In the genomic region with DNA sequence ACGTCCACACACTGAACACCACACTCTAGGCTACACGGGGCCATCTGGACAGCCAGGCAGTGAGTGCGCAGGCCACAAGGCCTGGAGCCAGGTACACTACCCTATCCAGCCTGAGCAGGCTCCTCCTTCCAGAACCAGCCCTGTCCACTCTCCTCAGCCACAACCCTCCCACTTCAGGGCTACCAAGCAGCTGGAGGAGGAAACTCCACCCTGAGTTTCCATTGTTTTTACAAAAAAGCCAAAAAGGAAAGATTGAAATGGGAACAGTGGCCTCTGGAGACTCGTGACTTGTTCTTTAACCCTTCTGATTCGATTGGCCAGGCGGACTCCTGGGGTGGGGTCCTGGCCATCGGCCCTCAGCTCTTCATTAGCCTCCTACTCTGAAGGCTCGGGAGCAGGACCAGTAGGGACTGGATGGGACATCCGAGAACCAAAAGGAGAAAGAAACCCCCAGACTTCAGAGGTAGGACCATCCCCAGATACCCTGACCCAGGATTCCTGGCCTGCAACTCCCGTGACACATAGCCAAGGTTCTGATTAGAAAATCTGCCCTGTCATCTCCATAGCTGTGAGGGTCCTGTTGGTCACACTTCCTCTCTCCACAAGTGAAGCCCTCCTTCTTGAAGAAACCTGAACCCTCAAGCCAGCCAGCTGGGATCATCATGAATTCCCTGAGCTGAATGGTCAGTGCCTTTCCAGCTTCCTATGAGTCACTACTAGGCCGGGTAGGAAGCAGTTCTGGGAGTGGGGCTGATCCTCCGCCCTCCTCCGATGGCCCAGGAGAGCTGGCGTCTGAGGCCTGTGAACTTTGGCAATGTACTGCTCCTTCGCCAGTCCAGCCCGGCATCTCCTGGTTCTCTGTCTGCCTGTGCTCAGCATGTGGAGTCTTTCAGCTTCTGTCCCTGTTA, we compare ENCODE assay signal across 9 mouse cellular contexts.
DNase-seq lines count a peak whose midpoint lies in the region; ATAC-seq and TF ChIP-seq lines count a peak whose summit lies in the region.
"Had no signal": no experiment of that assay in that cellular context is flagged by ENCODE, and none has a peak within 500 bp of the region (broad histone marks: within the 10 kb centered on the region; RNA-seq: fewer than 3 reads in every experiment).

No protein-coding gene starts in this region.

- peak; percentile 47 to 69 for DNase-seq in adrenal gland, adult (ENCODE audit: inconsistent age in 2 of 2, low spot score in 1 of 2)
- DNase-seq in adrenal gland, postnatal 4 days (ENCODE audit: low spot score in 2 of 2), result no peak
- peak; percentile 76 to 78 for DNase-seq in cerebellum, postnatal 14 days
- DNase-seq in lung, postnatal 0 days (ENCODE audit: low spot score), result peak; percentile 53
- DNase-seq in yolk sac, embryonic 10.5 days (ENCODE audit: low spot score), result no peak
- DNase-seq in left cerebral cortex, adult 11 months (ENCODE audit: low spot score), result no peak
- DNase-seq in left cerebral cortex, adult 8-10 months (ENCODE audit: low spot score in 2 of 2), result no peak

- ATAC-seq in heart, embryonic 15.5 days (replicated peaks; ENCODE audit: insufficient number of reproducible peaks, insufficient read depth, low FRiP score, low read depth), result peak; percentile 78
- ATAC-seq in lung, postnatal 0 days, result peak; percentile 84

- no peaks in the 10 kb centered on the region for H3K36me3 ChIP-seq in heart, embryonic 15.5 days
- H3K36me3 ChIP-seq in lung, postnatal 0 days (ENCODE audit: insufficient read depth, low read length), result no peaks in the 10 kb centered on the region
- H3K36me3 ChIP-seq: midbrain, embryonic 12.5 days had no signal

- no peak overlapping the region for H3K4me3 ChIP-seq in heart, embryonic 15.5 days
- H3K4me3 ChIP-seq in lung, postnatal 0 days (ENCODE audit: low read depth, low read length), result no peak overlapping the region
- H3K4me3 ChIP-seq: midbrain, embryonic 12.5 days had no signal

- peak overlapping the region; percentile 31 for H3K27ac ChIP-seq in heart, embryonic 15.5 days
- peak overlapping the region; percentile 20; the same call in 1 of the 2 replicates for H3K27ac ChIP-seq in lung, postnatal 0 days (ENCODE audit: low read length)
- H3K27ac ChIP-seq: midbrain, embryonic 12.5 days had no signal

- H3K4me1 ChIP-seq in heart, embryonic 15.5 days (replicated peaks), result no peaks in the 10 kb centered on the region
- no peaks in the 10 kb centered on the region for H3K4me1 ChIP-seq in lung, postnatal 0 days (ENCODE audit: insufficient read depth, low read depth, low read length)
- H3K4me1 ChIP-seq: midbrain, embryonic 12.5 days had no signal

- H3K9me3 ChIP-seq in heart, embryonic 15.5 days (replicated peaks), result 0 out of 2 replicates have a peak, but pooled peaks cover 3% of the 10 kb centered on the region
- H3K9me3 ChIP-seq in lung, postnatal 0 days (ENCODE audit: low read length), result no peaks in the 10 kb centered on the region
- H3K9me3 ChIP-seq: midbrain, embryonic 12.5 days had no signal

- 66% methylated on average over 16 of the region's 16 CpGs for WGBS in heart, embryonic 15.5 days
- 71% methylated on average over 16 of the region's 16 CpGs for WGBS in lung, postnatal 0 days

- TF ChIP-seq CTCF in lung, postnatal 0 days (IDR thresholded peaks at IDR 0.05), result no peak

- 0 out of 2 replicates have a peak overlapping the region, but pooled peaks have one; percentile 6 for H3K4me2 ChIP-seq in heart, embryonic 15.5 days
- H3K4me2 ChIP-seq in lung, postnatal 0 days (replicated peaks; ENCODE audit: low read depth, low read length), result no peak overlapping the region
- H3K4me2 ChIP-seq: midbrain, embryonic 12.5 days had no signal

- TF ChIP-seq EP300 in lung, postnatal 0 days (IDR thresholded peaks at IDR 0.05), result 0 out of 2 replicates have a peak, but pooled peaks have one; percentile 16

- no peak overlapping the region for H3K9ac ChIP-seq in heart, embryonic 15.5 days
- H3K9ac ChIP-seq in lung, postnatal 0 days (replicated peaks; ENCODE audit: low read depth), result no peak overlapping the region
- H3K9ac ChIP-seq: midbrain, embryonic 12.5 days had no signal

- H3K27me3 ChIP-seq in heart, embryonic 15.5 days, result no peaks in the 10 kb centered on the region
- H3K27me3 ChIP-seq in lung, postnatal 0 days (replicated peaks; ENCODE audit: insufficient read depth, low read length), result no peaks in the 10 kb centered on the region
- H3K27me3 ChIP-seq: midbrain, embryonic 12.5 days had no signal

Comparison
In these comparisons a context has a peak if more than half of its experiments do, and no peak if none do; other contexts are left out.
1. DNase-seq: peak in adrenal gland, adult (2 of 2), cerebellum, postnatal 14 days (2 of 2) and lung, postnatal 0 days (single experiment); none in adrenal gland, postnatal 4 days (0 of 2), yolk sac, embryonic 10.5 days (single experiment), left cerebral cortex, adult 11 months (single experiment) and left cerebral cortex, adult 8-10 months (0 of 2).